Mouse (Mus musculus) megakaryocyte, embryonic 14.5 days (primary cell): ENCODE data around the gene Traip.

ENCODE experiments used
- FLI1 ChIP-seq: IDR thresholded peaks from 2 replicates; pipeline ENCODE4 v1.6.1; 2012; ENCODE audit warnings: low read length, inconsistent platforms, mixed read lengths
- GATA1 ChIP-seq: IDR thresholded peaks from 3 replicates; pipeline ENCODE4 v1.6.1; 2012; ENCODE audit warnings: mixed read lengths, low read length, inconsistent platforms, borderline replicate concordance

- TF ChIP-seq GATA1 (no peak), FLI1 (no peak)
These were observed 39.7 kb upstream of the Traip start for GRCm38 (mm10) chr9:107910025-107910769.
